Mouse (Mus musculus): ENCODE data around the gene BC030867.

DNA sequence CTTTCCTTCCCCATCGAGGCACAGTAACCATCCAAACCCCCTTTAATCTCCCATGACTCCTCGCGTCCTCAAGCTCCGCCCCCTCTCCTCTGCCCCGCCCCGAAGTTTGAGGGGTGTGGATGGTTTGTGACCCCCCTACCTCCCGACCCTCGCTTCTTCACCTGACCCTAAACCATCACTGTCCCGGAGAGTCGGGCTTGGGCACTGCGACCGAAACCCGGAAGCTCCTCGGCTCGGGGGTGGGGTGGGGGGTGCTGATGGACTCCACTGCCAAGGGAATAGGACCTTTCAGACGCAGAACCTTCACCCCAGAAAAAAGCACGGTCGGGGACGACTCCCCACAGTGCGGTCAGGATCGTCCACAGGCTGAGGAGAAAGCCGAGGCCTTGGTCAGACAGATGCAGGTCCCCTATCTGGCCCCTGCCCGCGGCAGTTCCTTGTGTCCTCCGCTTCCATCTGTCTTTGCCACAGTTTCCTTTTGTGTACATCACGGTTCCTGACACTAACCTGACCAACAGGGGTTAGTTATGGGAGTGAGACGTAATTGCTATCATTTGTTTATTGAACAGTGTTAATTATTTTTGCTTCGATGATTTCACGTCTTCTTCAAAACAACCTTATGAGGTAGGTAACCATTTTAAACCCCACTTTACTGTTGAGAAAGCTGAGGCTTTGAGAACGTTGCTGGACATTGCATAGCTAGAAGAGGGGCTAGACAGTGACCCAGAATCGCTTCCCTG, 36.6 kb downstream of the BC030867 start:
- no peak for TF ChIP-seq CTCF (IDR thresholded peaks at IDR 0.05)
- TF ChIP-seq EP300 (IDR thresholded peaks at IDR 0.05; ENCODE audit: insufficient read depth, low read depth, low read length): no peak
